Mouse (Mus musculus) liver, embryonic 14 days (tissue): ENCODE measurements around the gene Chrm5. TPM values are rescaled to one million over a fixed set of nuclear protein-coding genes. Genes with fewer than 3 reads are reported as not detected.

ENCODE experiments used
- polyA plus RNA-seq: library from polyadenylated mRNA; depleted of rRNA; stranded (reverse); fragments of >200 nt; gene quantifications from 2 replicates; pipeline ENCODE4 v1.2.3, GENCODE M21; 2012; rRNA removed

Gene Chrm5
- polyA plus RNA-seq = not detected in 2 replicates

DNA sequence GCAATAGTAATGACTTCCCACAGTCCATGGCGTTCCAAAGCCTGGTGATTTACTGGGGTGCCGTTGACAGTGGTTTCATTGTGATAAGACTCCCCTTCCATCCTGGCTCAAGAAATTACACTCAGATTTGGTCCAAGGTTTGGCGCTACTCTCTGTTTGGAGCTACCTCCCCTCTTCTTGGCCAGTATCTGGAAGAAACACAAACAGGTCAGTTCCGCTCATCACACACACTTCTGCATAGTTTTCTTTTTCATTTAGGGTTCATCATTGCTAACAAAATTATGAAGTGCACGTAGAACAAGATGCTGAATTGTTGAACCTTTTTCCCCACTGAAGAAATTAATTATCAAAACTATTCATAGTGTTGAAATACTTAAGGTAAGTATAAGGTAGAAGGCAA, at the start of gene Chrm5:
TSS of gene Chrm5 (minus strand) at position 101 of the 400 bp plus-strand sequence.

DNA sequence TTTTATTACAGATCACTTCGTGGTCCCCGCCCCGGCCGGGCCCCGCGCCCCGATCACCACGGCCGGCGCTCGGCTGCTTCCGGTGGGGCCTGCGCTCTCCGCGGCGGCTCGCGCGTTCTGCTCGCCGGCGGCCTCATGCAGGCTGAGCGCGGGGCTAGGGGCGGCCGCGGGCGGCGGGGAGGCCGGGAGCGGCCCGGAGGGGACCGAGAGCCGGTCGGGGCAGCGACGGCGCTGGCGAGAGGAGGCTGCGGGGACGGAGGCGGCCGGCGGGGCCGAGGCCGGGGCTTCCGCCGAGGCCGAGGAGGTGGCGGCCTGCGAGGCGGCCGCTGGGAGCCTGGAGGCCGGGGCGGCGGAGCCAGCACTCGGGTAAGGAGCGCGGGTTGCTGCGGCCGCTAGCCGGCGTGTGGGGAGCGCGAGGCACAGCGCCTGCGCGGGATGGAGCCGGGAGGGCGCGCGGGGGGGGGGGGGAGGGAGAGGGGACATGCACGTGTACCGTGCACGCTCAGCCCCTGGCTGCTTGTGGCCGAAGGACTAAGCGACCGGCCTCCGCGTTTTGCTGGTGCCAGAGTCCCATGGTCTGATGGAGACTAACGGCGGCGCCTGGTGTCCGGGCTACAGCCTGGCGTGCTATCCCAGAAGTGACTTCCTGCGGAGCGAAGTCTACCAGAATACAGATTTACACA, 12.4 kb upstream of the Chrm5 start, which contains the start of gene Aven:
TSS of gene Aven (plus strand) at position 109 of the 683 bp plus-strand sequence.

DNA sequence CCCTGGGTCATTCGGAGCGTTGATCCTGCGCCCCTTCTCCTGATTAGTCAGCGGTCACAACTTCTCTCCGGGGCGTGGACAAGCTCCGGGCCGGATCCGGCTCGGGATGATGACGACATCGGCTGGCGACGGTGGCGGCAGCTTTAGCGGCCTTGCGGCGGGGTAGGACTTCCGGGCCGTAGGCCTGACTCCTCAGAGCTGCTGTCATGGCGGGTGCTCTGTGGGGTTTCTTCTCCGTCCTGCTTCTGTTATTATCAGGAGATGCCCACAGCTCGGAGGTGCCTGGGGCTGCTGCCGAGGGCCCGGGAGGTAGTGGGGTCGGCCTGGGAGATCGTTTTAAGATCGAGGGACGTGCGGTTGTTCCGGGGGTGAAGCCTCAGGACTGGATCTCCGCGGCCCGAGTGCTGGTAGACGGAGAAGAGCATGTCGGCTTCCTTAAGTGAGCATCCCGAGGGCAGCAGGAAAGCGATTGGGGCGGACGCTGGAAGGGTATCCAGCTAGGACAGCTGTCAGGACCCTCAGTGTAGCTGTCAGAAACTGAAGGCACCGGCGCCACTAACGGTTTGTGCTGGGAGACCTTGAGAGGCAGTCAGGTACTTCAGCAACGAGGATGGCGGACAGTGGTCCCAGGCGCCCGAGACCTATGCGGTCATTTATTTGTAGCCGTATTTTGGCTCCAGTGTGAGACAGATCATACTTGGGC, 25.6 kb downstream of the Chrm5 start, which contains the start of gene Emc7:
TSS of gene Emc7 (plus strand) at position 136 of the 703 bp plus-strand sequence.

Other genes with a start within 250 kb of the Chrm5 start
- gene Lpcat4, start 241.3 kb downstream of the Chrm5 start, polyA plus RNA-seq = 2.4 and 3.2 TPM in 2 replicates
- gene Nutm1, start 221.5 kb downstream of the Chrm5 start, polyA plus RNA-seq = not detected in 2 replicates
- gene Nop10, start 218.8 kb downstream of the Chrm5 start, polyA plus RNA-seq = 80.4 and 90.1 TPM in 2 replicates
- gene Slc12a6, start 214.9 kb downstream of the Chrm5 start, polyA plus RNA-seq = 9.9 and 10.4 TPM in 2 replicates
- 0.01 TPM in 1 of 2 replicates, not detected in the other for gene Gm21985, start 214.5 kb downstream of the Chrm5 start, polyA plus RNA-seq
- 25.5 and 28.4 TPM in 2 replicates for gene Emc4, start 112.7 kb downstream of the Chrm5 start, polyA plus RNA-seq
- 7.2 and 8.5 TPM in 2 replicates for gene Katnbl1, start 101.6 kb downstream of the Chrm5 start, polyA plus RNA-seq
- 5.9 and 6.6 TPM in 2 replicates for gene Emc7, start 25.8 kb downstream of the Chrm5 start, polyA plus RNA-seq
- 8.8 and 9.6 TPM in 2 replicates for gene Aven, start 12.2 kb upstream of the Chrm5 start, polyA plus RNA-seq